Mouse (Mus musculus): ENCODE measurements around the gene Mcm3. TPM values are rescaled to one million over a fixed set of nuclear protein-coding genes. Genes with fewer than 3 reads are reported as not detected.

Mcm3 gene
- total RNA-seq, 2 experiments from 2014 or later: 111 to 341 TPM

Other genes with a start within 250 kb of the Mcm3 start
- gene Pkhd1, start 202.2 kb downstream of the Mcm3 start, total RNA-seq (2015; ENCODE audit: low replicate concordance): not detected in 2 replicates
- not detected in 2 replicates for gene Pkhd1, start 202.2 kb downstream of the Mcm3 start, total RNA-seq (2017; ENCODE audit: low replicate concordance)
- gene Il17a, start 89.4 kb downstream of the Mcm3 start, total RNA-seq (2015; ENCODE audit: low replicate concordance): not detected in 2 replicates
- gene Il17a, start 89.4 kb downstream of the Mcm3 start, total RNA-seq (2017; ENCODE audit: low replicate concordance): not detected in 2 replicates
- gene Il17f, start 29.7 kb downstream of the Mcm3 start, total RNA-seq (2015; ENCODE audit: low replicate concordance): 1.8 TPM in 1 of 2 replicates, not detected in the other
- gene Il17f, start 29.7 kb downstream of the Mcm3 start, total RNA-seq (2017; ENCODE audit: low replicate concordance): not detected in 2 replicates
- gene Paqr8, start 70.3 kb upstream of the Mcm3 start, total RNA-seq (2015; ENCODE audit: low replicate concordance): 0.42 TPM in 1 of 2 replicates, not detected in the other
- not detected in 2 replicates for gene Paqr8, start 70.3 kb upstream of the Mcm3 start, total RNA-seq (2017; ENCODE audit: low replicate concordance)
- not detected in 2 replicates for gene Efhc1, start 131.3 kb upstream of the Mcm3 start, total RNA-seq (2015; ENCODE audit: low replicate concordance)
- not detected in 2 replicates for gene Efhc1, start 131.3 kb upstream of the Mcm3 start, total RNA-seq (2017; ENCODE audit: low replicate concordance)